Mouse (Mus musculus) mouse trophoblast stem cell (cell line): ENCODE data around the gene Crim1.

Source experiments
- in situ Hi-C, 2 experiments: fragments of 300-500 bp; cut with MseI, MboI; formaldehyde crosslinking; loops; 2 replicates in 1 of 2; 3 replicates in 1 of 2; pipeline ENCODE4 v1.15.1; 2025

The Crim1 gene

GRCm38 (mm10) chr17:78286021-78286420, 86.0 kb downstream of the Crim1 start:
- in situ Hi-C loops, result no loop called here

DNA sequence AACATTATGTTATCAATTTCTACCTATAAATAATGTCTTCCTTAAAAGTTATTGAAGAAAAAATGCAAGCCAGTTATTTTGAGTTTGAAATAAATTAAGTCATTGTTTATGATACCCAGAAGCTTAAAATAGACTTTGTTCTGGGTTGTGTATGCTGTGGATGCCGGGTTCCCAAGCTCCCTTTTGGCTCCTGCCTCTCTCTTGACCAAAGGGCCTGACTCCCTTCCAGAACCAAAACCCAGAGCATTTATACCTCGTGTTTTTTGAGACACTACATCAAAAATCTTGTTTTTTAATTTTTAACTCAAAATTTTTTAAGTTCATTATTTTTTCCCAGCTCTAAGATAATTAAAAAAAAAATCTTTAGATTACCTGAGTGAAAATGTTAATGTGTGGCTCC, 87.3 kb downstream of the Crim1 start:
- in situ Hi-C loops, result no loop called here

DNA sequence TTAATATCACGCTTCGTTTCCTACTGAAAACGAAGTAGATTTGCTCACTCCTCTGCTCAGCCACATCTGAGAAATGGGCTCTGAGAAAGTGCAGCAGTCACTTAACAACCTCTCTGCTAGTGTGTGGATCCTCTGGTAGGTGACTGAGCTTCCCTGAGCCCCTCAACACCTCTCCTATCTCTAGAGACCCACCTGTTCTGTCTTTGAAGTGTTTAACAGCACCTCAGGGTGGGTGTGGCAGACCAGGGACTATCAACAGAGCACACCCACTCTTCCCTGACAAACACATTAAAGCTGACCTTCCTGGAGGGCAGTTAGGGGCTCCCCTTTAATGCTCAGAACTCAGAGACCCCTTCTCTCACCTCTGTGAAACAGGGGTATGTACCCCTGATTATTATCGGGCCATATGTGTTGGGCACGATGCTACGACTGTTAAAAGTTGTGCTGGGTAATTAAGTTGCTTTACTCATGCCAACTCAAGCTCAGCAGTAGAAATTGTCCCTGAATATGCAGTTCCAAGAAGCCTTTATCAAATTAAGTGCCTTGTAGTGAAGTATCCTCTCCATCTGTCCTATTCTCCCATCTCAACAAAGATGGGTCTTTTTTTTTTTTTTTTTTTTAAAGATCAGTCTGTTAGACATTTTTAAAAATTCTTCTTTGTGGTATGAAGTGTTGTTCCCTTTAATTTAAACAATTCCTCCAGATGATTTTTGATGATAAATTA, 90.3 kb downstream of the Crim1 start:
- in situ Hi-C loops, result no loop called here

- in situ Hi-C loops, result no loop called here
These were observed 91.0 kb downstream of the Crim1 start for GRCm38 (mm10) chr17:78291030-78291429.

DNA sequence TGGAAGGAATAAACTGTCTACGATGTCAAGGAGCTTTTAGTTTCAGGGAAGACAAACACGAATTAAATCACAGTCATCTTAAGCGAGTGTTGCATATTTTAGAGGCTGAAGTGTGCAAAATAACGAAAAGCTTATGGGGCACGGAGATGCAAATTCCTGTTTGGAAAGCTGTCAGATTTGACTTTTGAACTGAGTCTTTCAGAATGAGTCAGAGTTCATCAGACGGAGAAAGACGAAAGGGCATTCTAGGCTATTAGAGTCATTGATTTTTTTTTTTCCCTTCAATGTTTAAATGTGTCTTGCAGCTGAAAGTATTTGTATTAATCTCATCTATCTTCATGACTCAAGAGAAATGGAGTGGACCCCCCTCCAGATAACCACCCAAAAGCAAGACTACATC, 92.3 kb downstream of the Crim1 start:
- in situ Hi-C loops, result no loop called here

DNA sequence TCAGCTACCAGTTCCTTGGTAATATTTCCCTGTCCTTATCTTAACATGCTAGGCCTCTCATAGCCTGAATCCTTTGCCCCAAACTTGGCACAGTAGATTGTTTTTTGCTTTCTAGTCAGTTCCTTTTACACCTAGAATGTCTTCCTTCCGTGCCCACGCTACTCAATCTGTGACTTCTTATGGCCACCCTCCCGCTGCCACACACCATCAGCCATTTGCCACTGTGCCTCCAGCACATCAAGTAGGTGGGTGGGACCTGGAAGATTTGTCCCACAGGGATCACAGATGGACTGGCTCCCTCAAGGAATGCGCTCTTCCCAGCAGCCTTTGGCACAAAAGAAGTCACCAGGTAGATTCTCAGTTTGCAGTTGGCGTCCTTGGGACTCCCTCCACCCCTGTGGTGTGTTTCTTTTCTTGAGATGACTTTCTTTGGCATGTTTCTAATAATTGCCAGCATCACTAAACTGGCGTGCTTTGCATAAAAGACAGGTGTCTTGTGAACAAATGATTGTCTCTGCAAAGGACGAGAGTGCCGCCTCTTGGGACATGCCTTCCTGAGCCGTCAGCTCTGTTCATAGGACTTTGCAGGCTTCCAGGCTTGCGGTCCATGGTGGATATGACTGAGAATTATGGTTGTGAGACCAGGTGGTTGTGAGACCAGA, 92.9 kb downstream of the Crim1 start:
- in situ Hi-C loops, result no loop called here

DNA sequence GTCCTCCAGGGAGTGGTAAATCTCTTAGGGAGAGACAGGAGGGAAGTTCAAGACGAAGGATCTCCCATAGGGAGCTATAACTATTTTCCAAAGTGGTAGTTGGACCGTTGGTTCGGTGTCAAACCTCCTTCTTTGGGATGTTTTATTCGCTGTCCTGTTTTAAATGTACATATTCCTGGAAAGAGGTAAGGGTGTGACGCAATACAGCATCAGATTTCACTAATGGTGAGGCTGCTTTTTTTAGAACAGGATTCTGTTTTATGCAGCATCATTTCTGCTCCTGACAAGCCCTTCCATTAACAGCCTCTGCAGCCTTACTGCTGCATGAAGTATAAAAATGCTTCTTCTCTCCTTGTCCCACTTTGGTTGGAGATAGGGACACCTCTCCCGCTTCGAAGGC, 95.9 kb downstream of the Crim1 start:
- in situ Hi-C loops, result no loop called here

- in situ Hi-C loops, result no loop called here
These were observed 98.1 kb downstream of the Crim1 start for GRCm38 (mm10) chr17:78298140-78298539.

- in situ Hi-C loops, result no loop called here
These were observed 99.0 kb downstream of the Crim1 start for GRCm38 (mm10) chr17:78298967-78299540.

DNA sequence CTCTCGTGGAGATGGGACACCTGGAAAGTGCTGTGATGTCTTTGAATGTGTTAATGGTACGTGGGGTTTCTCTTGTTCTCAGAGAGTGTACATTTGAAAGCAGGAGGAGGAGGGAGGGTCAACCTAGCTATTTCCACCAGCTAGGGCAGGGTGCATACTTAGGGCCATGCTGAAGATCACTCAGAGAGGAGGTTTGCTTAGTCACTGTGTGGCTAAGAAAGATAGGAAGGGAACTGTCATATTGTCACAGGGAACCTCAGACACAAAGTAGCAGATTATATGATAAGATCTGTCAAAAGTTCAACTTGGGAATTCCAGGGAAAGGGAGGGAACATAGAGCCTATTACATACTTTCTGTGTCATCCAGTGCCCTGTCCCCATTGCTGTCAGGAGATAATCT, 103.0 kb downstream of the Crim1 start:
- in situ Hi-C loops, result no loop called here

DNA sequence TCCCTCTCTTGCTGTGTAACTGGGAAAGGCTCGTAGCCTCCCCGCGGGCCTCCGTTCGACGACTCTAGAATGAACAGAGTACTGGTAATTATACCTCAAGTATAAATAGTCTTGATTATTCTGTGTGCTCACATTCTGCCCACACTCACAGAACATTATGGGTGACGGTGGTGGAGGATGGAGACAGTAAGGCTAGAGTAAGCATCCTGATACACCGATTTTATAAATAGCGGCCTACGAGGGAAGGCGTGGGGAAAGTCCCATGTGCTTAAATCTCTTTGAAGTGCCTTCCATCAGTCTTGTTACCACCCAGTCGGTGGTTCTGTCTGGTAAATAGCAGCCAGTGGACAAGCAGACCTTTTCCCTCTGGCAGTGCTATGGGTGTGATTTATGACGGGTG, 104.0 kb downstream of the Crim1 start:
- in situ Hi-C loops, result no loop called here

DNA sequence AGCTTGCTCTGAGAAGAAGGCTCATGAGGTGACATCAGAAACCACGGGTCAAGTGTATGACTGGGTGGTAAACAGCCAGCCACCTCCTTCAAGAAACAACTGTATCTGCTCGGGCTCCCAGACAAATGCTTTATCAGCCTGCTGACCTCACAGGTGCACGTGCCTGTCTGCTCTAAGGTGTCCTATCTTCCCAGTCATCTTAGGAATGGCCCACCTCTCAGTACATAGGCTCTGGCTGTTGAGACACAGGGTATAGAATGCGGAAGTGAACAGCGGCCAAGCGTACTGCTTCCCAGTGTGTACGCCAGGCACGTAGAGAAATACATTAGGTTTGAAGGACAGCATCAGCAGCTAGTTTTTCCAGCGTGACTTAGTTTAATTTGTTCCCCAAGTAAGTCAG, 106.4 kb downstream of the Crim1 start:
- in situ Hi-C loops, result no loop called here

- in situ Hi-C loops, result no loop called here
These were observed 108.2 kb downstream of the Crim1 start for GRCm38 (mm10) chr17:78308221-78308620.

- in situ Hi-C loops, result no loop called here
These were observed 113.0 kb downstream of the Crim1 start for GRCm38 (mm10) chr17:78313006-78313405.

DNA sequence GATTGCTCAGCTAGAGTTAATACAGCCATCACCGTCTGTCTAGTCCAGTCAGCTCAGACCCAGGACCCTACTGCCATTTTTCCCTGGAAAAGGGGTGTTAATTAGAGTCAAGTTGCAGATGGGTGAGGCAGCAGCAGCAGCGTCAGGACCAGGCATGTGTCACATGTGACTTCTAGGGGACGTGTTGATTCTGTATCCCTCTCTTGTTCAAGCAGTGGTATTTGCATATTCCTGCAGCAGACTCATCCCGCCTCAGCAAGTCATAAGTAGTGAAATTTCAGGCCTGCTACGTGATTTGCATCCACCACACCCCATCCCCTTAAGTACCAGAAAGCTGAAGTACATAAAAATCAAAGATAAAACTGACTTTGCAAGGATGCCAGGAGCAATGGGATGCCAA, 113.6 kb downstream of the Crim1 start:
- in situ Hi-C loops, result no loop called here

GRCm38 (mm10) chr17:78315659-78316058, 115.6 kb downstream of the Crim1 start:
- in situ Hi-C loops, result no loop called here

DNA sequence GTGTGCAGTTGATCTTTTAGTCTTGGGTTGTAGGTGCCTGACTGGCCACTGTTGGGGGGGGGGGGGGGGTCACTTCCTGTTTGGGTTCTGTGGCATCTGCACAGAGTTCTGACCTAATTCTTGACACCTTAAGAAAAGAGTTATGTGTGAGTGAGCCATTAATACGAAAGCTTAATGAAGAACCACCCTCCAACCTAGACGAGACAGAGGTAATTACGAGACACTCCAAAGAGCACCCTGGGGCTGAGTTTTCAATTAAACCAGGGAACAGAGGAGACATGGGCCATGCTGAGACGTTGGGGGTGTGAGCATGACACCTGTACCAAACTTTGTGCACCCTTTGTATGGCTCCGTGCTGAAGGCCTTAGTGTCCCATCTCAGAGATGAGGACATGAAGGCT, 117.3 kb downstream of the Crim1 start:
- in situ Hi-C loops, result no loop called here

DNA sequence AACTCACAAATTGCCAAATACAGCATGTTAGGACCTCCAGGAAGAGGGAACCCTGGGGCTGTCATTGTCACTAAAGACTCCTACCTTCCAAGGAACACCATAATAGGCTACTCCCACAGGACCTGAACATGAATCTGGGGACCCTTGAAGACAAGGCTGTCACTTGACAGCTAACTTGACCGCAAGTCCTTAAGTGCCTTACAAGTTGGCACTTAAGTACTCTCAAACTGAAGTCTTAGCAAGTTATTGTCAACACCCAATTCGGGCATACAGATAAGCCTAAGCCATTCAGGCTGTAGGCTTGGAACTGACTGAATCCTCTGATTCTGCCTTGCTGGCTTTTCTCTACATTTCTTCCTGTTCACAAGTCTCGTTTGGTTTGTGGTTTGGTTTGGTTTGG, 118.8 kb downstream of the Crim1 start:
- in situ Hi-C loops, result no loop called here

DNA sequence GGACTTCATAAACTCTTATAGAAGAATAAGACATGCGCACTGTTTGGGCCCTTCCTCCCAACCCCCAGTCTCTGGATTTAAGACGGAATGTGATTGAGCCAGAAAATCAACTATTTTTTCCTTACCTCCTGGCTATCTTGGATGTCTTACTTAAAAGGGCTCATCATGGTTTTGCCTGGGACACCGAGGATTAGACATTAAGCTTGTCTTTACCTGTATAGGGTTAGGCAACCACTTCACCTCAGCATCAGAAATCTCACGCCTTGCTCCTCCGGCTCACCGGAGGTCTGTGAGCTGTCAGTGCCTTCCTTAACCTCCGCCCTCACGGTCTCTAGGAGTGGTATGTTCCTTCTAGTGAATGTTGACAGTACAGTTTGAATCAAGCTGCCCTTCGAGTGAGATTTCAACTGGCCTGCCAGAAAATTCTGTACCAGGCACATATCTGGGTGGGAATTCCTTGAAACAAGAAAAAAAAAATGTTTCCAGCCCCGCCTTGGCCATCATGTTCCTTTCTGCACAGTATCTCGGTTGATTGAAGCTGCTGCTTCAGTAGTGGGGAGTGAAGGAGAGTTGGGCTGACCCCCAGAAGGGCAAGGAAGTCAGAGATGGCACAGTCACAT, 121.3 kb downstream of the Crim1 start:
- in situ Hi-C loops, result no loop called here

- in situ Hi-C loops, result no loop called here
These were observed 122.6 kb downstream of the Crim1 start for GRCm38 (mm10) chr17:78322369-78323335.

GRCm38 (mm10) chr17:78325761-78326332, 125.8 kb downstream of the Crim1 start:
- in situ Hi-C loops, result no loop called here
